Mouse (Mus musculus) E14TG2a.4 (cell line): ENCODE results near the gene Etfdh.

Experiments
- CTCF ChIP-seq: conservative IDR thresholded peaks from 2 replicates; pipeline ENCODE4 v1.5.1; 2014; ENCODE audit warnings: low read length
- POU5F1 ChIP-seq: IDR thresholded peaks from 2 replicates; pipeline ENCODE4 v1.6.1; 2014; ENCODE audit warnings: low read length, borderline replicate concordance

DNA sequence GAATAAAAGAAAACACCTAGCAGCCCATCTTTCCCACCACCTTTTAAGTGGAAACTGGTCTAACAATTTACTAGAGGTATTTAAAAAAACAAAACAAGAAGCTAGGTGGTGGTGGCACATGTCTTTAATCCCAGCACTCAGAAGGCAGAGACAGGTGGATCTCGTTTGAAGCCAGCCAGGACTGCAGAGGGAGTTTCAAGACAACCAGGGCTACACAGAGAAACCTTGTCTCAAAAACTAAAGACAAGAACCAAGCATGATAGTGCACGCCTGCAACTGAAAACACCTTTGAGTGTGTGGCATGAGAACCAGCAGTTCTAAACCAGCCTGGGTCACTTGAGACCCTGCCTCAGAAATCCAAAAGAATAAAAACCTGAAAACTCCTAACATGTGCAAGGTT, 65.8 kb downstream of the Etfdh start:
- TF ChIP-seq CTCF = no peak
- no peak for TF ChIP-seq POU5F1
